Mouse (Mus musculus): ENCODE results near the gene Slc10a1. TPM values are rescaled to one million over a fixed set of nuclear protein-coding genes. Genes with fewer than 3 reads are reported as not detected.
A peak's percentile ranks its signal among the peaks of the same experiment; 100 is the strongest.

Slc10a1 gene
- polyA plus RNA-seq, 1 experiment from 2014 or later, result 0.95 TPM

DNA sequence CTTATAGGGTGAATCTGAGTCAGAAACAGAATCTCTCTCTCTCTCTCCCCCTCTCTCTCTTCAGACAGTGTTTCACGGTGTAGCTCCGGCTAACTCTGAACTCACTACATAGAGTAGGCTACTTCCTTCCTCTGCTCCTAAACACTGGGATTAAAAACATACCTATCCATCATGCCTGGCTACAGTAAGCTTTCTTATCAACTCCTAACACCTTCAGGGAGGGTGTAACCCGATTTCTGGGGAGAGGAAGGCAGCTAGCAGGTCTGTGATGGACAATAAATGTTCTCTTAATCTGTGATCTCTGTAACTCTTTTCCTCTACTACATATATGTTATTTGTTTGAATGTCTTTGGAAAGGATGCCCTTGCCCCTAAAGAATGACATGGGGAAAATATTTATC is 25.1 kb downstream of the Slc10a1 start:
- Histone ChIP-seq H3K27me3 (replicated peaks; ENCODE audit: control insufficient read depth, insufficient read depth, low read length) (no peaks in the 10 kb centered on the region), H3K9me3 (ENCODE audit: control insufficient read depth, low read length) (no peaks in the 10 kb centered on the region), H3K9ac (ENCODE audit: low read depth, low read length) (no peak overlapping the region), H3K36me3 (ENCODE audit: control insufficient read depth, insufficient read depth, low read length) (peaks cover 17% of the 10 kb centered on the region), H3K4me3 (ENCODE audit: low read depth, low read length) (no peak overlapping the region), H3K4me1 (replicated peaks; ENCODE audit: control insufficient read depth, insufficient read depth, low read length) (peaks cover 30% of the 10 kb centered on the region), H3K27ac (ENCODE audit: low read depth, low read length) (peak overlapping the region; percentile 63), H3K4me2 (peak overlapping the region; percentile 23; the same call in 1 of the 2 replicates)
- WGBS, result 52% methylated on average over 3 of the region's 3 CpGs
- peak; percentile 44 for ATAC-seq (replicated peaks; ENCODE audit: low FRiP score)
- no peak for DNase-seq (ENCODE audit: low spot score)

GRCm38 (mm10) chr12:80941886-80942285 is 26.6 kb downstream of the Slc10a1 start:
- no peak overlapping the region for H3K9ac ChIP-seq (ENCODE audit: low read depth, low read length)
- H3K4me1 ChIP-seq (replicated peaks; ENCODE audit: control insufficient read depth, insufficient read depth, low read length), result peaks cover 23% of the 10 kb centered on the region
- no peak overlapping the region for H3K27ac ChIP-seq (ENCODE audit: low read depth, low read length)
- no peak overlapping the region for H3K4me2 ChIP-seq
- H3K9me3 ChIP-seq (ENCODE audit: control insufficient read depth, low read length), result no peaks in the 10 kb centered on the region
- H3K27me3 ChIP-seq (replicated peaks; ENCODE audit: control insufficient read depth, insufficient read depth, low read length), result no peaks in the 10 kb centered on the region
- peaks cover 6% of the 10 kb centered on the region; the same call in 1 of the 2 replicates for H3K36me3 ChIP-seq (ENCODE audit: control insufficient read depth, insufficient read depth, low read length)
- H3K4me3 ChIP-seq (ENCODE audit: low read depth, low read length), result no peak overlapping the region
- ATAC-seq (replicated peaks; ENCODE audit: low FRiP score) (no peak), DNase-seq (ENCODE audit: low spot score) (no peak)
- 97% methylated on average over 3 of the region's 3 CpGs for WGBS

GRCm38 (mm10) chr12:80939165-80939564 is 29.3 kb downstream of the Slc10a1 start:
- Histone ChIP-seq H3K27me3 (replicated peaks; ENCODE audit: control insufficient read depth, insufficient read depth, low read length) (no peaks in the 10 kb centered on the region), H3K27ac (ENCODE audit: low read depth, low read length) (peak overlapping the region; percentile 2; the same call in 1 of the 2 replicates), H3K4me2 (no peak overlapping the region), H3K4me3 (ENCODE audit: low read depth, low read length) (no peak overlapping the region), H3K4me1 (replicated peaks; ENCODE audit: control insufficient read depth, insufficient read depth, low read length) (peaks cover 20% of the 10 kb centered on the region), H3K9ac (ENCODE audit: low read depth, low read length) (0 out of 2 replicates have a peak overlapping the region, but pooled peaks have one; percentile 11), H3K36me3 (ENCODE audit: control insufficient read depth, insufficient read depth, low read length) (no peaks in the 10 kb centered on the region), H3K9me3 (ENCODE audit: control insufficient read depth, low read length) (no peaks in the 10 kb centered on the region)
- no peak for ATAC-seq (replicated peaks; ENCODE audit: low FRiP score)
- no peak for DNase-seq (ENCODE audit: low spot score)
- 73% methylated on average over 4 of the region's 4 CpGs for WGBS

DNA sequence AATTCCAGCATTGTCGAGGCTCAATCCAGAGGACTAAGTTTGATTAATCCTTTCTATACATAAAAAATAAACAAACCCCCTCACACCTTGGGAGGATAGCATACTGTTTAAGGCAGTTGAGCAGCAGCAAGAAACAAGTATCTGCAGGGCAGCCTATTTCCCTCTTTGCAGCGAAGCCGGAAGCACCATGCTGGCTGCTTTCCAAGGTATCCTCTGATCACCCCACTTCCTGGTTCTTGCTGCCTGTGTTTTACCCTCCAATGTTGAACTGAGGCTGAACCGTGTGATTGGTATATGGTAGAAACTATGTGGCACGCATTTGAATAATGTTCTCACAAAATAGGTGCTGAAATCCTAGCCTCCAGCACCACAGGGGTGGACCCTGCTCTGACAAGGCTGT is 29.9 kb downstream of the Slc10a1 start:
- peaks cover 15% of the 10 kb centered on the region for H3K4me1 ChIP-seq (replicated peaks; ENCODE audit: control insufficient read depth, insufficient read depth, low read length)
- 63% methylated on average over 5 of the region's 5 CpGs for WGBS

DNA sequence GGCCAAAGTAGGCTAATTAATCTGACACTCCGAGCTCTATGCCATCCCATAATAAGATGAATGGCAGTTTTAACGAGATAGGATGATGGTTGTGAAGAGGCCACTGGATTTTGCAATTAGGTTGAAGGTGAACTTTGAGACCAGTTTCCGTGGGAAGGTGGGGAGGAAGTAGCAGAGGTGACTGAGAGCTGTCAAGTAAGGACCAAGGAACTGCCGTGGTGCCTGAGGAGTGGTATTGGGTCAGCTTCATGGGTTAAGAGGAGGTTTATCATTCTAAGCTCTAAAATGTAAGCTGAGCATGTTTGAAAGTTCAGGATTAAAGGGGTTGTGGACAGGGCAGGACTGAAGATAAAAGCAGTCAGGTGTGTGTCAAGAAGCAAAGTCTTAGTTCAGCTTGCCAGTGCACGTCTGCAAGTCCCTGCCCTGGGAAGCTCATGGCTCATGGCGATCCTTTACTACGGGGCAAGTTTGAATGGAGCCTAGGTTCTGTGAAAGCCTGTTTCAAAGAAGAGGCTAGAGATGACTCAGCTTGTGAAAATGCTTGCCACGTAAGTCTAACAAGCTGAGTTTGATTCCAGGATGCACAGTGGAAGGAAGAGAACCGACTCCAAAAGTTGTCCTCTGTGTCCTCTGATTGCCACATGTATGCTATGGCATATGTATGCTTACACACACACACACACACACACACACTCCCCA is 31.0 kb downstream of the Slc10a1 start:
- H3K4me1 ChIP-seq (replicated peaks; ENCODE audit: control insufficient read depth, insufficient read depth, low read length), result peaks cover 8% of the 10 kb centered on the region; the same call in 1 of the 2 replicates
- H3K36me3 ChIP-seq (ENCODE audit: control insufficient read depth, insufficient read depth, low read length), result no peaks in the 10 kb centered on the region
- no peak overlapping the region for H3K4me3 ChIP-seq (ENCODE audit: low read depth, low read length)
- DNase-seq (ENCODE audit: low spot score) (no peak), ATAC-seq (replicated peaks; ENCODE audit: low FRiP score) (no peak)
- H3K9me3 ChIP-seq (ENCODE audit: control insufficient read depth, low read length), result no peaks in the 10 kb centered on the region
- 71% methylated on average over 9 of the region's 9 CpGs for WGBS
- H3K27ac ChIP-seq (ENCODE audit: low read depth, low read length), result no peak overlapping the region
- H3K9ac ChIP-seq (ENCODE audit: low read depth, low read length), result no peak overlapping the region
- H3K27me3 ChIP-seq (replicated peaks; ENCODE audit: control insufficient read depth, insufficient read depth, low read length), result no peaks in the 10 kb centered on the region
- H3K4me2 ChIP-seq, result no peak overlapping the region

More for the DNA sequence above, 29.9 kb downstream of the Slc10a1 start:
- H3K9ac ChIP-seq (ENCODE audit: low read depth, low read length), result 0 out of 2 replicates have a peak overlapping the region, but pooled peaks have one; percentile 11
- ATAC-seq (replicated peaks; ENCODE audit: low FRiP score) (no peak), DNase-seq (ENCODE audit: low spot score) (no peak)
- no peaks in the 10 kb centered on the region for H3K36me3 ChIP-seq (ENCODE audit: control insufficient read depth, insufficient read depth, low read length)
- H3K27me3 ChIP-seq (replicated peaks; ENCODE audit: control insufficient read depth, insufficient read depth, low read length), result no peaks in the 10 kb centered on the region
- no peak overlapping the region for H3K4me3 ChIP-seq (ENCODE audit: low read depth, low read length)
- no peak overlapping the region for H3K4me2 ChIP-seq
- no peaks in the 10 kb centered on the region for H3K9me3 ChIP-seq (ENCODE audit: control insufficient read depth, low read length)
- H3K27ac ChIP-seq (ENCODE audit: low read depth, low read length), result no peak overlapping the region; the same call in 1 of the 2 replicates

GRCm38 (mm10) chr12:80936751-80937150 is 31.8 kb downstream of the Slc10a1 start:
- no peaks in the 10 kb centered on the region for H3K27me3 ChIP-seq (replicated peaks; ENCODE audit: control insufficient read depth, insufficient read depth, low read length)
- DNase-seq (ENCODE audit: low spot score) (no peak), ATAC-seq (replicated peaks; ENCODE audit: low FRiP score) (no peak)
- WGBS, result 81% methylated on average over 2 of the region's 2 CpGs
- no peaks in the 10 kb centered on the region for H3K9me3 ChIP-seq (ENCODE audit: control insufficient read depth, low read length)
- H3K4me2 ChIP-seq, result no peak overlapping the region
- no peak overlapping the region for H3K27ac ChIP-seq (ENCODE audit: low read depth, low read length)
- peaks cover 8% of the 10 kb centered on the region; the same call in 1 of the 2 replicates for H3K4me1 ChIP-seq (replicated peaks; ENCODE audit: control insufficient read depth, insufficient read depth, low read length)
- no peaks in the 10 kb centered on the region for H3K36me3 ChIP-seq (ENCODE audit: control insufficient read depth, insufficient read depth, low read length)
- no peak overlapping the region for H3K4me3 ChIP-seq (ENCODE audit: low read depth, low read length)
- H3K9ac ChIP-seq (ENCODE audit: low read depth, low read length), result no peak overlapping the region

DNA sequence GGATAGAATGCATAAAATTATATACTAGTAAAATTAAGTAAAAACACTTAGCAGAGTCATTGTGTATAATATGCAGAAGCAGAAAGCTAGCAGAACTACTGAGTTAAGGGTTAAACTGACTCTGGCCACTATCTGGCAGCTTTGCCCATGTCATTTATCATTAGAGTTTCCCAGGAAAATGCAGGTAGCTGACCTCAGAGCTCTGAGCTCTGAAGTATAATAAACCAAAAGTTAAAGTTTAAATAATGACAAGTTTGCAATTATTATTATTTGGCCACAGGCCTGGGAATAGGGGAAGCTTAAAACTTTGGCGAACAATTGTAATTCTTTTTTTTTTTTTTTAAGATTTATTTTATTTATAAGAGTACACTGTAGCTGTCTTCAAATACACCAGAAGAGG is 35.6 kb downstream of the Slc10a1 start:
- DNase-seq (ENCODE audit: low spot score), result no peak
- 0 out of 2 replicates have a peak, but pooled peaks cover 2% of the 10 kb centered on the region for H3K4me1 ChIP-seq (replicated peaks; ENCODE audit: control insufficient read depth, insufficient read depth, low read length)
- no peak overlapping the region for H3K9ac ChIP-seq (ENCODE audit: low read depth, low read length)
- H3K4me2 ChIP-seq, result no peak overlapping the region
- H3K27me3 ChIP-seq (replicated peaks; ENCODE audit: control insufficient read depth, insufficient read depth, low read length), result no peaks in the 10 kb centered on the region
- H3K27ac ChIP-seq (ENCODE audit: low read depth, low read length), result no peak overlapping the region
- 95% methylated on average over 1 of the region's 1 CpGs for WGBS
- no peak overlapping the region for H3K4me3 ChIP-seq (ENCODE audit: low read depth, low read length)
- no peak for ATAC-seq (replicated peaks; ENCODE audit: low FRiP score)
- no peaks in the 10 kb centered on the region for H3K9me3 ChIP-seq (ENCODE audit: control insufficient read depth, low read length)
- no peaks in the 10 kb centered on the region for H3K36me3 ChIP-seq (ENCODE audit: control insufficient read depth, insufficient read depth, low read length)

- no peaks in the 10 kb centered on the region for H3K9me3 ChIP-seq (ENCODE audit: control insufficient read depth, low read length)
- no peak overlapping the region for H3K4me2 ChIP-seq
- no peak overlapping the region for H3K9ac ChIP-seq (ENCODE audit: low read depth, low read length)
- H3K36me3 ChIP-seq (ENCODE audit: control insufficient read depth, insufficient read depth, low read length), result no peaks in the 10 kb centered on the region
- peaks cover 2% of the 10 kb centered on the region; the same call in 1 of the 2 replicates for H3K4me1 ChIP-seq (replicated peaks; ENCODE audit: control insufficient read depth, insufficient read depth, low read length)
- H3K27me3 ChIP-seq (replicated peaks; ENCODE audit: control insufficient read depth, insufficient read depth, low read length), result no peaks in the 10 kb centered on the region
- no peak overlapping the region for H3K4me3 ChIP-seq (ENCODE audit: low read depth, low read length)
- H3K27ac ChIP-seq (ENCODE audit: low read depth, low read length), result no peak overlapping the region
- no peak for ATAC-seq (replicated peaks; ENCODE audit: low FRiP score)
- WGBS, result 72% methylated on average over 3 of the region's 3 CpGs
- no peak for DNase-seq (ENCODE audit: low spot score)
Observed at GRCm38 (mm10) chr12:80931402-80932140, 36.9 kb downstream of the Slc10a1 start.
